Mouse (Mus musculus) macrophage (primary cell): ENCODE results near the gene Washc2. TPM values are rescaled to one million over a fixed set of nuclear protein-coding genes. Genes with fewer than 3 reads are reported as not detected.
"Not testable (repeated sequence)": the region's sequence is repeated elsewhere in the genome, so short reads cannot be mapped to it uniquely, and the experiment has no call there.

Experiments used
- H3K27ac ChIP-seq: fragments of 350-480 bp; formaldehyde crosslinking; 2 replicates; pipeline ENCODE4 v1.9.0; 2021
- H3K36me3 ChIP-seq: fragments of 350-480 bp; formaldehyde crosslinking; 2 replicates; pipeline ENCODE4 v1.9.0; 2021; ENCODE audit errors: inconsistent target
- H3K4me3 ChIP-seq: fragments of 350-480 bp; formaldehyde crosslinking; 2 replicates; pipeline ENCODE4 v1.9.0; 2021; ENCODE audit errors: inconsistent target
- H3K79me2 ChIP-seq: fragments of 350-480 bp; formaldehyde crosslinking; 2 replicates; pipeline ENCODE4 v1.9.0; 2021; ENCODE audit errors: inconsistent target
- WGBS: methylation state at CpG from one replicate; pipeline ENCODE4 v1.1.7; 2026; ENCODE audit warnings: inconsistent platforms; ENCODE audit not compliant: missing documents; 5-methylcytosine and 5-hydroxymethylcytosine counted together
- polyA plus RNA-seq: library from polyadenylated mRNA; stranded (reverse); fragments of 250-400 nt; gene quantifications from 3 replicates; pipeline ENCODE4 v1.2.4, GENCODE M21; 2018; ENCODE audit warnings: inconsistent platforms

The Washc2 gene
- polyA plus RNA-seq, 1 experiment from 2014 or later, result 120 TPM

DNA sequence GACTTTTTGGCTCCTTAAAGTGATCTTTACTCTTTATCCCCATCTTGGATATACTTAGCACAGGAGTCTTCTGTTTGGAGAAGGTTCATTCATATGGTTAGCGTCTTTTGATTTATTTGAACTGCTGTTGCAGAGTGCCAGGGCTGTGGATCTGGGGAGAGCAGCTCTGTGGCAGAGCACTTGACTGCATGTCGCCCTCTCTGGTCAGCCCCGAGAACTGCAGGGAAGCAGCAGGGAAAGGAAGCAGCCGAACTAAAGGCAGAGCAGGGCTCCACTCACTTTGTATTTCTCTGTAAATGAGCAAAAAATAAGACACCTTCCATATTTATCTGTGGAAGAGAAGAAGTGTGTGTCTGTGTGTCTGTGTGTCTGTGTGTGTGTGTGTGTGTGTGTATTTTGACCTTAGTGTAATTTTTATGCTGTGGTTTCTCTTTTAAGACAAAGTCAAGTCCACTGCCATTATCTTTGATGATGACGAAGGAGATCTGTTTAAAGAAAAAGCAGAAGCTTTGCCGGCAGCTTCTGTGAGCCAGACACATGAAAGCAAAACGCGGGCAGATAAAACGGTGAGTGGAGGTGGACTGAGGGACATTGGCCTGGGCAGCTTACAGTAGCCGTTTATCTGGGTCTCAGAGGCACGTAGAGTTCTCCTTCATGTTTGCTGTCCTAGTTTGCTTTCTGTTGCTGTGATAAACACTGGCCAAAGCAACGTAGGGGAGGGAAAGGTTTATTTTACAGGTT is 21.1 kb downstream of the Washc2 start:
- WGBS, result 55% methylated on average over 12 of the region's 12 CpGs
- peaks cover 60% of the 10 kb centered on the region for H3K36me3 ChIP-seq
- peak overlapping the region; percentile 71 for H3K27ac ChIP-seq
- no peaks in the 10 kb centered on the region; the same call in 1 of the 2 replicates for H3K79me2 ChIP-seq
- H3K4me3 ChIP-seq, result no peak overlapping the region

DNA sequence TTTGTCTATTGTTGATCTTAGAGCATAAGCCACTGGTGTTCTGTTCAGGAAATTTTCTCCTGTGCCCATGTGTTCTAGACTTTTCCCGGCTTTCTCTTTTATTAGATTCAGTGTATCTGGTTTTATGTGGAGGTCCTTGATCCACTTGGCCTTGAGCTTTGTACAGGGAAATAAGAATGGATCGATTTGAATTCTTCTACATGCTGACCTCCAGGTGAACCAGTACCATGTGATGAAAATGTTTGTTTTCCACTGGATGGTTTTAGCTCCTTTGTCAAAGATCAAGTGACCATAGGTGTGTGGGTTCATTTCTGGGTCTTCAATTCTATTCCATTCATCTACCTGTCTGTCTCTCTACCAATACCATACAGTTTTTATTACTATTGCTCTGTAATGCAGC is 27.0 kb downstream of the Washc2 start:
- WGBS, result 92% methylated on average over 2 of the region's 2 CpGs
- peaks cover 75% of the 10 kb centered on the region for H3K36me3 ChIP-seq

DNA sequence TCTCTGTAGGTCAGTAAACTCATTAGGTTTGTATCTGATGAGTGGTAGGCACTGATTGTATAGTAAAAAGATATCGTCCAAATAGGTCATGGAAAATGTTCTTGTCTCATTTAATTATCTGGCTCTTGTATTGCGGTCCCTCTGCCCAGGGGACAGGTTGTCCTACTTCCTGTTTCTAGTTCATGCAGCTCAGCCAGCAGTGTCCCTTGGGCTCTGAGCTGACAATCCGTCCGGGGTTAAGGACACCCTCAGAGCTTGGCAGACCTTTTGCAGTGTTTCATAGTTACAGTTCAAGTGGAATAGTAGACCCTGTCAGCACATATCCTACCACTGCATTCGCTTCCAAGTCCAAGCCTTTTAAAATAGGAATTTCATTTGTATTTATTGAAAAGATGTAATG is 27.5 kb downstream of the Washc2 start:
- peaks cover 75% of the 10 kb centered on the region for H3K36me3 ChIP-seq
- no peaks in the 10 kb centered on the region; the same call in 1 of the 2 replicates for H3K79me2 ChIP-seq
- H3K4me3 ChIP-seq, result no peak overlapping the region
- H3K27ac ChIP-seq, result no peak overlapping the region
- 100% methylated on average over 5 of the region's 5 CpGs for WGBS

More for the DNA sequence above, 27.0 kb downstream of the Washc2 start:
- H3K27ac ChIP-seq, H3K4me3 ChIP-seq, H3K79me2 ChIP-seq: not testable (repeated sequence)

DNA sequence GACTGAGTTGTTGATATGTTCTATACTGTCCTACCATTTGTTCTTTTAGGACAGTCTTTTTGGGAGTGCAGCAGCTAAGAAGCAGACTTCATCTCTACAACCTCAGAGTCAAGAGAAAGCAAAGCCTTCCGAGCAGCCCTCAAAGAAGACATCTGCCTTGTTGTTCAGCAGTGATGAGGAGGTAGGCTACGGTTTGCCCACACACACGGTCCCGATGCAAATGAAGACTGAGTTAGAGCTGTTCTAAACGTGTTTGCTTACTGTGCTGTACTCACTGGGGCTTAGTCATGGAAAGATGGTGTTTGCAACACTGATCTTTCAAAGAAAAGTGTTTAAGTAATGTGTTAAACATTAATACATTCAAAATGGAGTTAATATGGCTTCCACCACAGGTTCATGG is 30.2 kb downstream of the Washc2 start:
- Histone ChIP-seq H3K36me3 (peaks cover 63% of the 10 kb centered on the region), H3K27ac (no peak overlapping the region), H3K79me2 (no peaks in the 10 kb centered on the region; the same call in 1 of the 2 replicates), H3K4me3 (no peak overlapping the region)
- 92% methylated on average over 5 of the region's 5 CpGs for WGBS

DNA sequence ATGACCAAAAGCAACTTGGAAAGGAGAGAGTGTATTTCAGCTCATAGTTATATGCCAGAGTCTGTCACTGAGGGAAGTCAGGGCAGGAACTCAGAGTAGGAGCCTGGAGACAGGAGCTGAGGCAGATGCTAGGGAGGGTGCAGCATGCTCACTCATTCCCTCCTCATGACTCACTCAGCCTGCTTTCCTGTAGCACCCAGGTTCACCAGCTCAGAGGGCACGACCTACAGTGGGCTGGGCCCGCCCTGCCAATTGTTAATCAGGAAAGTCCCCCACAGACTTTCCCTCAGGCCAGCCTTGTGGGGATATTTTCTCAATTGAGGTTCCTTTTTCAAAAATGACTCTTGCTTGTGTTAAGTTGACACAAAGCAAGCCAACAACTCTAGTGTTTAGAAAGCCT is 32.5 kb downstream of the Washc2 start:
- Histone ChIP-seq H3K4me3 (no peak overlapping the region), H3K36me3 (peaks cover 66% of the 10 kb centered on the region), H3K79me2 (no peaks in the 10 kb centered on the region), H3K27ac (no peak overlapping the region)
- WGBS, result 85% methylated on average over 2 of the region's 2 CpGs

DNA sequence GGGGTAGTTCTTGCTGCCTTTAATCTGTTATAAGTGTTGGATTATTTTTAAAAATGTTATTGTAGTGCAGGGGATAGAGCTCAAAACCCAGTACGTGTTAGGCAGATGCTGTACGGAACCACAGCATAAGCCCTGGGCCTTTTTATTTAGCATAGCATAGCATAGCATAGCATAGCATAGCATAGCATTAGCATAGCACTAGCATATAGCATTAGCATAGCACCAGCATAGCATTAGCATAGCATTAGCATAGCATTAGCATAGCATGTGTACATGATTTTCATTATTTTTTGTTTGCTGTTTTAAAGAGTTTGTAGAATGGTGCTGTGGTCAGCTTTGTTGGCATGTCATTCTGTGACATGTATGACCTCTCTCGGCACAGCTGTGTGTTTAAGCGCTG is 51.8 kb downstream of the Washc2 start:
- 100% methylated on average over 4 of the region's 4 CpGs for WGBS
- Histone ChIP-seq H3K27ac (no peak overlapping the region), H3K36me3 (peaks cover 69% of the 10 kb centered on the region), H3K79me2 (no peaks in the 10 kb centered on the region; the same call in 1 of the 2 replicates), H3K4me3 (no peak overlapping the region)

DNA sequence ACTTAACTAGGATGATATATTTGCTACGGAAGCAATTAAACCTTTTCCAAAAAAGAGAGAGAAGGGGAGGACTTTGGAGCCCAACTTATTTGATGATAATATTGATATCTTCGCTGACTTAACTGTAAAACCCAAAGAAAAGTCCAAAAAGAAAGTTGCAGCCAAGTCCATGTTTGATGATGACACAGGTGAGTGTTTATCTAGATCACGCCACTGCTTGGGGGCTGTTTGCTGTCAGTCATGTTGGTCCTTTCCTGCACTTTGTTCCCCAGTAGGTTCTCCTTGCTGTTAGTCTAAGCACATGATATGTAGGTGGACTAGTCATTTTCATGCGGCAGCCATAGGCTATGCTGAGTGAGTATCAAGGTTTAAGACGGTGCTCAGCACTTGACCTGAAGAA is 52.6 kb downstream of the Washc2 start:
- H3K36me3 ChIP-seq, result peaks cover 61% of the 10 kb centered on the region
- no peak overlapping the region for H3K4me3 ChIP-seq
- H3K79me2 ChIP-seq, result no peaks in the 10 kb centered on the region; the same call in 1 of the 2 replicates
- WGBS, result 94% methylated on average over 5 of the region's 5 CpGs
- H3K27ac ChIP-seq, result no peak overlapping the region

DNA sequence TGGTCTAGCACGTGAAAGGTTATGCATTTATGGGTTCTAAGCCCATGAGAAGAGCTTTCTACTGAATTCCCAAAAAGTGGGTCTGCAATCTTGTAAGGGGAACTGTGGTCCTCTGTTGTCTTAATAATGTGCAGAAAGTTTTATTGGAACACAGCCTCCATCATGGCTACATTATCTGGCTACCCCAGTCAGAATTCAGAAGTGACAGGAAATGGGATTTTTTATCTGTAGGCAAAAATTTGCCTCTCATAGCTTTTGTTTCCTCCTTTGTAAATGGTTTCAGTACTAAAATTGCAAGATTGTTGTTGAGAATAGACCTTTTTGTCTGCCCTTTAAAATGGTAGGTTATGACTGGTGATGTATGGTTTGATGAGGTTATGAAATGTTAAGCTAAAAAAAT is 55.0 kb downstream of the Washc2 start:
- H3K36me3 ChIP-seq, result peaks cover 40% of the 10 kb centered on the region; the same call in 1 of the 2 replicates
- H3K27ac ChIP-seq, result no peak overlapping the region
- WGBS, result 85% methylated on average over 1 of the region's 1 CpGs
- no peaks in the 10 kb centered on the region; the same call in 1 of the 2 replicates for H3K79me2 ChIP-seq
- no peak overlapping the region for H3K4me3 ChIP-seq

DNA sequence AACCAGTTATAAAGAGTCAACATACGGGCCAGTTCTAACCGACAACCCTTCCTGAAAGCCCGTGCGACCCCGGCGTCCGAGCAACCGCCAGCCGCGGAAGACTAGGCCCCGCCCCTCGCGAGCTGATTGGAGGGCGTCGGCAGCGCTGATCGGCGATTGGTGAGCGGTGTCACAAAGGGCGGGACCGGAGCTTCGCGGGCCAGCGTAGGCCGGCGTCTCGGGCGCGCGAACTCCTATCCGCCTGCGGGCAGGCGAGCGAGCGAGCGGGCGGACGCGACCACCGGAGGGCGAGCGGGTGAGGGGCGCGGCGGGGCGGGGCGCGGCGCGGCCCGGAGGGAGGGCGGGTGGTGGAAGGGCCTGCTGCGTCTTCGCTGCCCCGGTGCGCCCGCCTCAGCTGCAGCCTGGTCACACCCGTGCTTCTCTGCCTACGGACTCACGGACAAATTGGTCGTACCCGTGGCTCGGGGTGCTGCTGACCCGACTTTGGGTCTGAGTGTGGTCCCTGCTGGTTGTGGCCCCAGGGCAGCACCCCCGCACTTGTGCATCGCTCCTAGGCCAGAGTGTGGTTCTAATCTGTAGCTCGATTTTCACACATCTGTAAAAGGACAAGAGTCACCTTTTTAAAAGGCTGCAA is 56.3 kb downstream of the Washc2 start, which contains the start of gene Zfand4:
TSS of gene Zfand4 (plus strand) at position 205 of the 634 bp plus-strand sequence.
- WGBS, result under 1% methylated on average over 55 of the region's 67 CpGs
- Histone ChIP-seq H3K79me2 (no peaks in the 10 kb centered on the region; the same call in 1 of the 2 replicates), H3K4me3 (peak within 1 kb of the TSS; percentile 45), H3K27ac (0 out of 2 replicates have a peak within 1 kb of the TSS, but pooled peaks have one; percentile 13), H3K36me3 (peaks cover 29% of the 10 kb centered on the region; the same call in 1 of the 2 replicates)

DNA sequence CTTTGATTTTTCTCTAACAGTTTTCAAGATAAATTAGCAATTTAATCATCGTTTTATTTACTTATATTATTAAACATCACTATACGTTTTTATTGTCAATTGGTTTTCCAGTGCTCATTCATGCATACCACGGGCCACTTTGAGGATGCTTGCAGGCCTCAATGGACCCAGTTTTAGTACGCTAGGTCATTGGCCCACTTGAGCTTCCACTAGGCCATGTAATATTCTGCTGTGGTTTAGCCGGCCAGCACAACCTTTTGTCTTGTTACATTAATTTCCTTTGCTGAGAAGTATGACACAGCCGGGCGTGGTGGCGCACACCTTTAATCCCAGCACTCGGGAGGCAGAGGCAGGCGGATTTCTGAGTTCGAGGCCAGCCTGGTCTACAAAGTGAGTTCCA is 57.0 kb downstream of the Washc2 start:
- H3K4me3 ChIP-seq, result peak overlapping the region; percentile 45
- WGBS, result 84% methylated on average over 11 of the region's 11 CpGs
- H3K36me3 ChIP-seq, result peaks cover 24% of the 10 kb centered on the region; the same call in 1 of the 2 replicates
- H3K79me2 ChIP-seq, result no peaks in the 10 kb centered on the region; the same call in 1 of the 2 replicates
- 0 out of 2 replicates have a peak overlapping the region, but pooled peaks have one; percentile 13 for H3K27ac ChIP-seq

DNA sequence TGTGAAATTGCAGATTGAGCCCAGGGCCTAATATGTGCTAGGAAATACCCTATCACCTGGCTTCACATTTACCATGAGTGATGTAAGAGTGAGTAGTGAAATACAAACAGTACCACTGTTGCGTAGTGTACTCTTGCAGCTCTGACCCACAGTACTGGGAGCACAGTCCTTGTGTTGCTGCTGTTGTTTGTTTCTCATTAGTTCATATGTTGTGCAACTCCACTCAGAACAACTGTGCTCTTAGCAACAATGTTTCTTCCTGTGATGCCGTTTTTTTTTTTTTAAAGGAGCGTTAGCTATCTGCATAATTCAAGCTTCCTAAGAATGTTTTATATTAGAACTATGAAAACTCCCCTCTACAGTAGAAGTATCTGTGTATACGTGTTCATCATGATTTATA is 57.8 kb downstream of the Washc2 start:
- Histone ChIP-seq H3K27ac (peak overlapping the region; percentile 41), H3K79me2 (no peaks in the 10 kb centered on the region; the same call in 1 of the 2 replicates), H3K4me3 (no peak overlapping the region), H3K36me3 (peaks cover 16% of the 10 kb centered on the region; the same call in 1 of the 2 replicates)
- 60% methylated on average over 3 of the region's 4 CpGs for WGBS

DNA sequence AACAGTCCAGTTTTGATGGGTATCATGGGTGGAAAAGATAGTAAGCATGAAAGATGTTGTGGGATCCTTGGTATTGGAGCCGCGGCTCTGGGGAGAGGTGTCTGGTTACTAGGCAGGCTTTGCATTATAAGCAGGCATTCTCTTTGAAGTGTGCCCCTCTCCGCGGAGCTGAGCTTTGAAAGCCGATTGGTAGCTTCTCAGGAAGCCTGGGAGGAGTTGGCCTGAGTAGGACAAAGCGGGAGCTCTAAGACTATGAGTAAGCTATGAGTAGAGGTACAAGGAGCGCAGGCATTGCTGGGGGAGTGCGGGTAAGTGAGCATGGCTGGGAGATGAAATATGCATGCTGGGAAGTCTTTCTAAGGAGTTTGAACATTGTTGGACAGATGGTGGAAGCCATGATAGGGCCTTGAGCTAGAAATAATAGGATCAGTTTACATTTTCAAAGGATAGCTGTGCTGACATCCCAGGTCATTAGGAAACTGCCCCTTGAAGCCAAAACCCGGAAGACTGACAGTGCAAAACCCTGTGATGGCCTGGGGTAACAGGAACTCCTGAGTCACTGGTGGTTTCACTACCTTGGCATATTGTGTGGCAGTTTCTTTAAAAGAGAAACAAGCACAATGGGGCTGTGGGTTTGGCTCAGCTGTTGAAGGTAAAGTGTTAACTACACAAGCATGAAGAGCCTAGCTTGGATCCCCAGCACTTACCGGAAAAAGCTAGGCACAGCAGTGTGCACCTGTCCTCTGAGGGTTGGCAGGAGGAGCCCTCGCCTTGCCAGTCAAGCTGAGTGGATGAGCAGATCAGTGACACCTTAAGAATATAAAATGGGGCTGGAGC is 58.7 kb downstream of the Washc2 start:
- Histone ChIP-seq H3K27ac (peak overlapping the region; percentile 41), H3K4me3 (no peak overlapping the region), H3K36me3 (peaks cover 11% of the 10 kb centered on the region; the same call in 1 of the 2 replicates), H3K79me2 (no peaks in the 10 kb centered on the region; the same call in 1 of the 2 replicates)
- WGBS, result 21% methylated on average over 11 of the region's 11 CpGs

DNA sequence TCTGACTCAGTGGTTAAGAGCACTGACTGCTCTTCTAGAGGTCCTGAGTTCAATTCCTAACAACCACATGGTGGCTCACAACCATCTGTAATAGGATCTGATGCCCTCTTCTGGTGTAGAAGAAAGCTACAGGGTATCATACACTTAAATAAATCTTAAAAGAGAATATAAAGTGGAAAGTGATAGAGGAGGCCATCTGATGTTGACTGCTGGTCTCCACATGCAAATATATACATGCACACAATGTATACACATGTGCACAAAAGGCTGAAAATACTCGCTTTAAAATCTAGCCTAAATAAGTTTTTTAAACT is 59.2 kb downstream of the Washc2 start:
- whole genome bisulfite sequencing, result 100% methylated on average over 1 of the region's 1 CpGs
- Histone ChIP-seq H3K36me3 (peaks cover 6% of the 10 kb centered on the region; the same call in 1 of the 2 replicates), H3K27ac (peak overlapping the region; percentile 41), H3K79me2 (no peaks in the 10 kb centered on the region; the same call in 1 of the 2 replicates), H3K4me3 (no peak overlapping the region)

DNA sequence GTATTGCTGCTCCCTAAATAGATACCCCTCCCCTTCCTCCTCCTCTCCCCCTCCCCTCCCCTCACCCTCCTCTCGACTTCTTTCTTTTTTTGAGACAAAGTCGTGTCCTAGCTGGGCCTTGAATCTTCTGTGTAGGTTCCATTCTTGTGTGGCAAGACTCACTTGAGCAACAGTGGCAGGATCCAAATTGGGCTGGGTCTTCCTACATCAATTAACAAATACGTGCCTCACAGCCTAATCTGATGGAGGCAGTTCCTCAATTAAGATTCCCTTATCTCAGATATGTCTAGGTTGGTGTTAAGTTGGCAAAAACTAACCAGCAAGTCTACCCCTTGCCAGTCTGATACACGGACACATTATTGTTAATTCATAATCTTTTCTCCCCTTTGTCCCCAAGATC is 67.9 kb downstream of the Washc2 start:
- Histone ChIP-seq H3K36me3 (no peaks in the 10 kb centered on the region), H3K27ac (no peak overlapping the region), H3K4me3 (no peak overlapping the region), H3K79me2 (no peaks in the 10 kb centered on the region)
- WGBS, result 62% methylated on average over 4 of the region's 4 CpGs
